Mouse (Mus musculus): ENCODE results near the gene Ly6g5c. TPM values are rescaled to one million over a fixed set of nuclear protein-coding genes. Genes with fewer than 3 reads are reported as not detected.

Gene Ly6g5c
- total and polyA plus RNA-seq, 3 experiments = not detected

GRCm38 (mm10) chr17:35140490-35140996, 32.5 kb downstream of the Ly6g5c start:
- peaks cover 45% of the 10 kb centered on the region for H3K79me2 ChIP-seq (replicated peaks; ENCODE audit: control insufficient read depth, extremely low read depth, insufficient read depth, poor library complexity, severe bottlenecking)
- peaks cover 0 to 15% of the 10 kb centered on the region in 2 experiments; a peak in 3 of 4 replicates for H3K4me1 ChIP-seq (ENCODE audit: control insufficient read depth in 1 of 2, insufficient read depth in 2 of 2)
- no peak overlapping the region for H3K4me3 ChIP-seq (replicated peaks in 1 of 3; ENCODE audit: low read depth in 2 of 3, low read length in 2 of 3, poor library complexity in 1 of 3)
- H3K36me3 ChIP-seq (replicated peaks in 1 of 2; ENCODE audit: control insufficient read depth in 1 of 2, insufficient read depth in 1 of 2, low read length in 1 of 2) = peaks cover 70 to 83% of the 10 kb centered on the region in 2 experiments
- no peak for DNase-seq (ENCODE audit: extremely low read depth)
- TF ChIP-seq BHLHE40 (IDR thresholded peaks at IDR 0.05; ENCODE audit: low read depth, low read length) (no peak), MAZ (IDR thresholded peaks at IDR 0.05; ENCODE audit: low read depth, low read length) (no peak), SIN3A (IDR thresholded peaks at IDR 0.05; ENCODE audit: low read length) (no peak), MAFK (IDR thresholded peaks at IDR 0.05; ENCODE audit: insufficient replicate concordance, low read length) (no peak), USF1 (IDR thresholded peaks at IDR 0.05; ENCODE audit: low read depth, low read length) (no peak)
- peaks cover 7% of the 10 kb centered on the region for H3K9me3 ChIP-seq (replicated peaks; ENCODE audit: low read length)
- no peak overlapping the region for H3K27ac ChIP-seq (ENCODE audit: insufficient read depth, low read depth)
- H3K9ac ChIP-seq (ENCODE audit: insufficient read depth, low read depth) = no peak overlapping the region
- dilution Hi-C loops (cut with MboI; ENCODE audit: extremely low pct_ligation_motif_present, extremely low pct_unique_long_range_greater_than_20kb, low sequenced_read_pairs) = no loop called here
- no peaks in the 10 kb centered on the region for H3K27me3 ChIP-seq (replicated peaks)
- H3K4me2 ChIP-seq (ENCODE audit: insufficient read depth, low read depth, poor library complexity, severe bottlenecking) = no peak overlapping the region
- in situ Hi-C loops (cut with MboI; ENCODE audit: low pct_ligation_motif_present, low pct_unique_long_range_greater_than_20kb, low sequenced_read_pairs) = no loop called here

GRCm38 (mm10) chr17:35141971-35142370, 33.9 kb downstream of the Ly6g5c start:
- no peak overlapping the region for H3K4me2 ChIP-seq (ENCODE audit: insufficient read depth, low read depth, poor library complexity, severe bottlenecking)
- dilution Hi-C loops (cut with MboI; ENCODE audit: extremely low pct_ligation_motif_present, extremely low pct_unique_long_range_greater_than_20kb, low sequenced_read_pairs) (no loop called here), in situ Hi-C loops (cut with MboI; ENCODE audit: low pct_ligation_motif_present, low pct_unique_long_range_greater_than_20kb, low sequenced_read_pairs) (no loop called here)
- H3K79me2 ChIP-seq (replicated peaks; ENCODE audit: control insufficient read depth, extremely low read depth, insufficient read depth, poor library complexity, severe bottlenecking) = peaks cover 31% of the 10 kb centered on the region
- no peak overlapping the region for H3K4me3 ChIP-seq (replicated peaks in 1 of 3; ENCODE audit: low read depth in 2 of 3, low read length in 2 of 3, poor library complexity in 1 of 3)
- TF ChIP-seq ZC3H11A (IDR thresholded peaks at IDR 0.05; ENCODE audit: low read depth, low read length) (no peak), POLR2AphosphoS2 (IDR thresholded peaks at IDR 0.05; ENCODE audit: low read depth, low read length) (no peak), TBP (conservative IDR thresholded peaks at IDR 0.05; ENCODE audit: low read depth, low read length) (no peak), USF1 (IDR thresholded peaks at IDR 0.05; ENCODE audit: low read depth, low read length) (no peak), TCF12 (IDR thresholded peaks at IDR 0.05; ENCODE audit: low read depth, low read length) (no peak), EP300 (IDR thresholded peaks at IDR 0.05; ENCODE audit: low read length) (no peak), MEF2A (IDR thresholded peaks at IDR 0.05; ENCODE audit: borderline replicate concordance, low read depth, low read length) (no peak), CHD1 (IDR thresholded peaks at IDR 0.05; ENCODE audit: low read depth, low read length) (no peak), USF2 (conservative IDR thresholded peaks at IDR 0.05; ENCODE audit: low read depth, low read length) (no peak), NELFE (IDR thresholded peaks at IDR 0.05; ENCODE audit: low read depth, low read length) (no peak)
- H3K4me1 ChIP-seq (ENCODE audit: control insufficient read depth in 1 of 2, insufficient read depth in 2 of 2) = peaks cover 0 to 6% of the 10 kb centered on the region in 2 experiments; a peak in 2 of 4 replicates
- H3K36me3 ChIP-seq (replicated peaks in 1 of 2; ENCODE audit: control insufficient read depth in 1 of 2, insufficient read depth in 1 of 2, low read length in 1 of 2) = peaks cover 83 to 97% of the 10 kb centered on the region in 2 experiments
- peaks cover 7% of the 10 kb centered on the region for H3K9me3 ChIP-seq (replicated peaks; ENCODE audit: low read length)
- no peak overlapping the region for H3K27ac ChIP-seq (ENCODE audit: insufficient read depth, low read depth)
- no peaks in the 10 kb centered on the region for H3K27me3 ChIP-seq (replicated peaks)
- no peak for DNase-seq (ENCODE audit: extremely low read depth)
- H3K9ac ChIP-seq (ENCODE audit: insufficient read depth, low read depth) = no peak overlapping the region
